Mouse (Mus musculus): ENCODE data around the gene Olfr53. TPM values are rescaled to one million over a fixed set of nuclear protein-coding genes. Genes with fewer than 3 reads are reported as not detected.

Olfr53 gene
- polyA plus RNA-seq, 1 experiment from 2014 or later: not detected

GRCm38 (mm10) chr7:140681651-140682050 lies 35.4 kb downstream of the Olfr53 start, which contains the start of gene Olfr45:
Gene Olfr45, plus strand, starts transcription at chr7:140681951.
- H3K4me2 ChIP-seq (ENCODE audit: low read depth, low read length): no peak within 1 kb of the TSS
- ATAC-seq (replicated peaks; ENCODE audit: insufficient number of reproducible peaks, low FRiP score, low TSS enrichment, low read depth) (no peak), DNase-seq (ENCODE audit: low spot score) (no peak)
- 76% methylated on average over 1 of the region's 1 CpGs for WGBS
- H3K9me3 ChIP-seq (replicated peaks; ENCODE audit: control insufficient read depth, low read length): no peaks in the 10 kb centered on the region
- H3K9ac ChIP-seq (replicated peaks; ENCODE audit: low read length): no peak within 1 kb of the TSS
- H3K27ac ChIP-seq (replicated peaks; ENCODE audit: low read depth, low read length): no peak within 1 kb of the TSS
- H3K4me1 ChIP-seq (ENCODE audit: control insufficient read depth, insufficient read depth, low read length): no peaks in the 10 kb centered on the region
- H3K36me3 ChIP-seq (replicated peaks; ENCODE audit: control insufficient read depth, insufficient read depth, low read depth, low read length): no peaks in the 10 kb centered on the region
- no peak within 1 kb of the TSS for H3K4me3 ChIP-seq (ENCODE audit: low read depth, low read length)
- no peaks in the 10 kb centered on the region for H3K27me3 ChIP-seq (ENCODE audit: control insufficient read depth, insufficient read depth, low read length)

- Histone ChIP-seq H3K4me3 (ENCODE audit: low read depth, low read length) (no peak within 1 kb of the TSS), H3K4me2 (ENCODE audit: low read depth, low read length) (no peak within 1 kb of the TSS), H3K9ac (replicated peaks; ENCODE audit: low read length) (no peak within 1 kb of the TSS), H3K36me3 (replicated peaks; ENCODE audit: control insufficient read depth, insufficient read depth, low read depth, low read length) (no peaks in the 10 kb centered on the region), H3K4me1 (ENCODE audit: control insufficient read depth, insufficient read depth, low read length) (no peaks in the 10 kb centered on the region), H3K27ac (replicated peaks; ENCODE audit: low read depth, low read length) (no peak within 1 kb of the TSS), H3K9me3 (replicated peaks; ENCODE audit: control insufficient read depth, low read length) (no peaks in the 10 kb centered on the region), H3K27me3 (ENCODE audit: control insufficient read depth, insufficient read depth, low read length) (no peaks in the 10 kb centered on the region)
- no peak for ATAC-seq (replicated peaks; ENCODE audit: insufficient number of reproducible peaks, low FRiP score, low TSS enrichment, low read depth)
- no peak for DNase-seq (ENCODE audit: low spot score)
Measured at GRCm38 (mm10) chr7:140696967-140697366, 50.7 kb downstream of the Olfr53 start, which contains the start of gene Olfr541. Gene Olfr541, plus strand, starts transcription at chr7:140697267.

Other genes starting within 250 kb of the Olfr53 start
- gene Olfr531, start 243.5 kb upstream of the Olfr53 start, polyA plus RNA-seq (2014; fragmentation: Nextera tagmentation; extraction: Ambion mirVana): not detected in 2 replicates
- gene Olfr532, start 224.8 kb upstream of the Olfr53 start, polyA plus RNA-seq (2014; fragmentation: Nextera tagmentation; extraction: Ambion mirVana): not detected in 2 replicates
- gene Olfr533, start 183.1 kb upstream of the Olfr53 start, polyA plus RNA-seq (2014; fragmentation: Nextera tagmentation; extraction: Ambion mirVana): not detected in 2 replicates
- gene Olfr535, start 162.2 kb upstream of the Olfr53 start, polyA plus RNA-seq (2014; fragmentation: Nextera tagmentation; extraction: Ambion mirVana): not detected in 2 replicates
- gene Olfr536, start 139.1 kb upstream of the Olfr53 start, polyA plus RNA-seq (2014; fragmentation: Nextera tagmentation; extraction: Ambion mirVana): 0.13 TPM in 1 of 2 replicates, not detected in the other
- not detected in 2 replicates for gene Olfr538, start 78.6 kb upstream of the Olfr53 start, polyA plus RNA-seq (2014; fragmentation: Nextera tagmentation; extraction: Ambion mirVana)
- not detected in 2 replicates for gene Olfr46, start 45.2 kb upstream of the Olfr53 start, polyA plus RNA-seq (2014; fragmentation: Nextera tagmentation; extraction: Ambion mirVana)
- not detected in 2 replicates for gene Olfr61, start 17.5 kb upstream of the Olfr53 start, polyA plus RNA-seq (2014; fragmentation: Nextera tagmentation; extraction: Ambion mirVana)
- not detected in 2 replicates for gene Olfr539, start 13.5 kb downstream of the Olfr53 start, polyA plus RNA-seq (2014; fragmentation: Nextera tagmentation; extraction: Ambion mirVana)
- not detected in 2 replicates for gene Olfr45, start 35.5 kb downstream of the Olfr53 start, polyA plus RNA-seq (2014; fragmentation: Nextera tagmentation; extraction: Ambion mirVana)
- gene Olfr541, start 50.8 kb downstream of the Olfr53 start, polyA plus RNA-seq (2014; fragmentation: Nextera tagmentation; extraction: Ambion mirVana): not detected in 2 replicates
- not detected in 2 replicates for gene Cyp2e1, start 117.3 kb downstream of the Olfr53 start, polyA plus RNA-seq (2014; fragmentation: Nextera tagmentation; extraction: Ambion mirVana)
- gene Syce1, start 141.4 kb downstream of the Olfr53 start, polyA plus RNA-seq (2014; fragmentation: Nextera tagmentation; extraction: Ambion mirVana): 0.14 and 0.38 TPM in 2 replicates
- 3.5 and 3.6 TPM in 2 replicates for gene Zfp941, start 175.7 kb downstream of the Olfr53 start, polyA plus RNA-seq (2014; fragmentation: Nextera tagmentation; extraction: Ambion mirVana)
- 1.1 and 1.3 TPM in 2 replicates for gene Urah, start 188.6 kb downstream of the Olfr53 start, polyA plus RNA-seq (2014; fragmentation: Nextera tagmentation; extraction: Ambion mirVana)
- gene Scgb1c1, start 199.1 kb downstream of the Olfr53 start, polyA plus RNA-seq (2014; fragmentation: Nextera tagmentation; extraction: Ambion mirVana): not detected in 2 replicates
- not detected in 2 replicates for gene Odf3, start 201.4 kb downstream of the Olfr53 start, polyA plus RNA-seq (2014; fragmentation: Nextera tagmentation; extraction: Ambion mirVana)
- gene Gm45785, start 209.9 kb downstream of the Olfr53 start, polyA plus RNA-seq (2014; fragmentation: Nextera tagmentation; extraction: Ambion mirVana): not detected in 2 replicates
- gene Ric8a, start 210.5 kb downstream of the Olfr53 start, polyA plus RNA-seq (2014; fragmentation: Nextera tagmentation; extraction: Ambion mirVana): 56.7 and 58.3 TPM in 2 replicates
- gene Bet1l, start 211.1 kb downstream of the Olfr53 start, polyA plus RNA-seq (2014; fragmentation: Nextera tagmentation; extraction: Ambion mirVana): 22.9 and 31.8 TPM in 2 replicates
- gene Psmd13, start 235.5 kb downstream of the Olfr53 start, polyA plus RNA-seq (2014; fragmentation: Nextera tagmentation; extraction: Ambion mirVana): 185 and 195 TPM in 2 replicates
- gene Sirt3, start 235.9 kb downstream of the Olfr53 start, polyA plus RNA-seq (2014; fragmentation: Nextera tagmentation; extraction: Ambion mirVana): 17.1 and 19.3 TPM in 2 replicates